Mouse (Mus musculus) MEL (cell line): ENCODE results near the gene A2ml1. TPM values are rescaled to one million over a fixed set of nuclear protein-coding genes. Genes with fewer than 3 reads are reported as not detected.

Source experiments
- DNase-seq: peaks from one replicate; pipeline ENCODE4 v3.0.0; 2011; ENCODE audit warnings: low read depth, low spot score
- H3K27ac ChIP-seq: 2 replicates; pipeline ENCODE4 v1.5.1; 2012; ENCODE audit warnings: low read depth, mild to moderate bottlenecking, control low read depth, low read length, moderate library complexity; ENCODE audit not compliant: control insufficient read depth
- H3K27me3 ChIP-seq, 2 experiments: fragments of 150-350 bp in 1 of 2; sonication (generic) in 1 of 2; 2 replicates each; pipeline ENCODE4 v1.6.1; 2012; ENCODE audit warnings: low read length in 2 of 2, mild to moderate bottlenecking in 2 of 2, improper control_type of control experiment in 1 of 2, moderate library complexity in 1 of 2; ENCODE audit not compliant: insufficient read depth in 2 of 2, control insufficient read depth in 1 of 2
- H3K36me3 ChIP-seq, 2 experiments: 2 replicates each; pipeline ENCODE4 v1.6.1; 2012 to 2014; ENCODE audit warnings: low read length in 2 of 2, improper control_type of control experiment in 1 of 2, inconsistent platforms in 1 of 2, mild to moderate bottlenecking in 1 of 2; ENCODE audit not compliant: insufficient read depth in 2 of 2, control insufficient read depth in 1 of 2
- H3K4me1 ChIP-seq, 2 experiments: fragments of 150-350 bp in 1 of 2; sonication (generic) in 1 of 2; 2 replicates each; pipeline ENCODE4 v1.6.1; 2012; ENCODE audit warnings: low read length in 2 of 2, improper control_type of control experiment in 1 of 2, mild to moderate bottlenecking in 1 of 2; ENCODE audit not compliant: insufficient read depth in 2 of 2, control insufficient read depth in 1 of 2
- H3K4me3 ChIP-seq, 2 experiments: fragments of 150-350 bp in 1 of 2; sonication (generic) in 1 of 2; 2 replicates each; pipeline ENCODE4 v1.5.1; 2012; ENCODE audit warnings: low read depth in 2 of 2, low read length in 2 of 2, mild to moderate bottlenecking in 2 of 2, moderate library complexity in 2 of 2, control low read depth in 1 of 2, improper control_type of control experiment in 1 of 2; ENCODE audit not compliant: control insufficient read depth in 1 of 2, insufficient read depth in 1 of 2
- H3K79me2 ChIP-seq: 2 replicates; pipeline ENCODE4 v1.6.1; 2012; ENCODE audit warnings: mild to moderate bottlenecking, low read length, moderate library complexity; ENCODE audit not compliant: control insufficient read depth, poor library complexity, insufficient read depth
- H3K9ac ChIP-seq: 2 replicates; pipeline ENCODE4 v1.6.1; 2012; ENCODE audit warnings: low read depth, mild to moderate bottlenecking, control low read depth, low read length, moderate library complexity; ENCODE audit not compliant: control insufficient read depth, poor library complexity, severe bottlenecking
- H3K9me3 ChIP-seq: fragments of 150-350 bp; sonication (generic); replicated peaks from 2 replicates; pipeline ENCODE4 v1.6.1; 2012; ENCODE audit warnings: mild to moderate bottlenecking, low read length, improper control_type of control experiment, moderate library complexity; ENCODE audit not compliant: insufficient read depth
- CHD1 ChIP-seq: IDR thresholded peaks from 2 replicates; pipeline ENCODE4 v1.6.1; 2012; ENCODE audit warnings: low read depth, mild to moderate bottlenecking, inconsistent platforms, low read length, improper control_type of control experiment
- CHD2 ChIP-seq: IDR thresholded peaks from 2 replicates; pipeline ENCODE4 v1.6.1; 2011; ENCODE audit warnings: low read length, improper control_type of control experiment
- CTCF ChIP-seq, 3 experiments: IDR thresholded peaks in 2 of 3; conservative IDR thresholded peaks in 1 of 3; 2 replicates each; pipeline ENCODE4 v1.5.1; 2011 to 2012; ENCODE audit warnings: low read length in 3 of 3, low read depth in 2 of 3, mild to moderate bottlenecking in 2 of 3, improper control_type of control experiment in 1 of 3, inconsistent platforms in 1 of 3, mixed read lengths in 1 of 3, moderate library complexity in 1 of 3; ENCODE audit not compliant: control insufficient read depth in 1 of 3, insufficient read depth in 1 of 3, poor library complexity in 1 of 3, severe bottlenecking in 1 of 3
- EP300 ChIP-seq, 2 experiments: IDR thresholded peaks; 2 replicates each; pipeline ENCODE4 v1.6.1; 2011; ENCODE audit warnings: improper control_type of control experiment in 2 of 2, low read length in 2 of 2, low read depth in 1 of 2, mild to moderate bottlenecking in 1 of 2
- GATA1 ChIP-seq: IDR thresholded peaks from 2 replicates; pipeline ENCODE4 v1.6.1; 2011; ENCODE audit warnings: low read depth, low read length, improper control_type of control experiment
- HCFC1 ChIP-seq: IDR thresholded peaks from 2 replicates; pipeline ENCODE4 v1.6.1; 2012; ENCODE audit warnings: low read depth, mild to moderate bottlenecking, inconsistent platforms, low read length, improper control_type of control experiment, moderate library complexity
- MAZ ChIP-seq: IDR thresholded peaks from 2 replicates; pipeline ENCODE4 v1.6.1; 2012; ENCODE audit warnings: low read depth, mild to moderate bottlenecking, inconsistent platforms, low read length, improper control_type of control experiment
- MEF2A ChIP-seq: IDR thresholded peaks from 2 replicates; pipeline ENCODE4 v1.6.1; 2014; ENCODE audit warnings: low read depth, mild to moderate bottlenecking, inconsistent platforms, low read length, improper control_type of control experiment; ENCODE audit not compliant: poor library complexity, insufficient replicate concordance, severe bottlenecking; ENCODE audit errors: extremely low read depth
- MXI1 ChIP-seq: IDR thresholded peaks from 2 replicates; pipeline ENCODE4 v1.6.1; 2011; ENCODE audit warnings: mild to moderate bottlenecking, low read depth, low read length, improper control_type of control experiment
- NRF1 ChIP-seq: IDR thresholded peaks from 2 replicates; pipeline ENCODE4 v1.6.1; 2014; ENCODE audit warnings: low read depth, mild to moderate bottlenecking, inconsistent platforms, low read length, improper control_type of control experiment, moderate library complexity; ENCODE audit not compliant: poor library complexity, insufficient read depth, severe bottlenecking
- POLR2A ChIP-seq, 2 experiments: IDR thresholded peaks; 2 replicates each; pipeline ENCODE4 v1.6.1; 2011 to 2012; ENCODE audit warnings: low read length in 2 of 2, mild to moderate bottlenecking in 2 of 2, control low read depth in 1 of 2, improper control_type of control experiment in 1 of 2, low read depth in 1 of 2, moderate library complexity in 1 of 2; ENCODE audit not compliant: control insufficient read depth in 1 of 2, insufficient read depth in 1 of 2, poor library complexity in 1 of 2
- RCOR1 ChIP-seq: IDR thresholded peaks from 2 replicates; pipeline ENCODE4 v1.6.1; 2012; ENCODE audit warnings: low read depth, mild to moderate bottlenecking, inconsistent platforms, low read length, improper control_type of control experiment
- SMC3 ChIP-seq: IDR thresholded peaks from 2 replicates; pipeline ENCODE4 v1.6.1; 2011; ENCODE audit warnings: low read depth, low read length, improper control_type of control experiment
- TBP ChIP-seq: IDR thresholded peaks from 2 replicates; pipeline ENCODE4 v1.8.0; 2011; ENCODE audit warnings: low read depth, low read length, improper control_type of control experiment
- USF1 ChIP-seq: IDR thresholded peaks from 2 replicates; pipeline ENCODE4 v1.6.1; 2014; ENCODE audit warnings: low read depth, mild to moderate bottlenecking, inconsistent platforms, low read length, improper control_type of control experiment, moderate library complexity
- ZC3H11A ChIP-seq: IDR thresholded peaks from 2 replicates; pipeline ENCODE4 v1.6.1; 2012; ENCODE audit warnings: low read depth, mild to moderate bottlenecking, inconsistent platforms, low read length, improper control_type of control experiment
- ZKSCAN1 ChIP-seq: IDR thresholded peaks from 2 replicates; pipeline ENCODE4 v1.6.1; 2012; ENCODE audit warnings: low read depth, mild to moderate bottlenecking, inconsistent platforms, low read length, improper control_type of control experiment, moderate library complexity
- ZNF384 ChIP-seq: IDR thresholded peaks from 2 replicates; pipeline ENCODE4 v1.6.1; 2012; ENCODE audit warnings: low read depth, mild to moderate bottlenecking, inconsistent platforms, low read length, improper control_type of control experiment
- polyA plus RNA-seq, 2 experiments: library from polyadenylated mRNA; stranded (reverse) in 1 of 2; unstranded in 1 of 2; fragments of >175 nt in 1 of 2; fragments of >200 nt in 1 of 2; gene quantifications; 2 replicates each; pipeline versions ENCODE4 v1.2.1 to v1.2.4; 2012; ENCODE audit warnings: low replicate concordance in 2 of 2, low read depth in 1 of 2; ENCODE audit not compliant: insufficient read length in 2 of 2, insufficient read depth in 1 of 2, missing spikeins in 1 of 2
- total RNA-seq: library from RNA; depleted of rRNA; stranded (reverse); fragments of 300-350 nt; gene quantifications from 2 replicates; pipeline ENCODE4 v1.2.3, GENCODE M21; 2012

Gene A2ml1
- total and polyA plus RNA-seq, 3 experiments, result 0.08 to 0.25 TPM; not detected in 1

GRCm38 (mm10) chr6:128545402-128545801, 36.0 kb downstream of the A2ml1 start:
- TF ChIP-seq MXI1 (no peak), CHD2 (no peak), RCOR1 (no peak), ZKSCAN1 (no peak), ZC3H11A (no peak), HCFC1 (no peak), USF1 (no peak), POLR2A (IDR thresholded peaks at IDR 0.05; ENCODE audit: control insufficient read depth in 1 of 2, insufficient read depth in 1 of 2, low read depth in 1 of 2, low read length in 2 of 2, poor library complexity in 1 of 2) (no peak), CTCF (IDR thresholded peaks at IDR 0.05 in 2 of 3, conservative IDR thresholded peaks at IDR 0.05 in 1 of 3; ENCODE audit: control insufficient read depth in 1 of 3, insufficient read depth in 1 of 3, low read depth in 2 of 3, low read length in 3 of 3, poor library complexity in 1 of 3, severe bottlenecking in 1 of 3) (no peak), EP300 (IDR thresholded peaks at IDR 0.05; ENCODE audit: low read depth in 1 of 2, low read length in 2 of 2) (no peak), ZNF384 (no peak), GATA1 (no peak), TBP (no peak), SMC3 (no peak), MAZ (no peak)
- Histone ChIP-seq H3K27me3 (no peaks in the 10 kb centered on the region), H3K9ac (no peak overlapping the region), H3K4me3 (no peak overlapping the region), H3K79me2 (no peaks in the 10 kb centered on the region), H3K9me3 (no peaks in the 10 kb centered on the region), H3K27ac (no peak overlapping the region), H3K36me3 (no peaks in the 10 kb centered on the region), H3K4me1 (no peaks in the 10 kb centered on the region)
- no peak for DNase-seq

GRCm38 (mm10) chr6:128543226-128543625, 38.2 kb downstream of the A2ml1 start:
- Histone ChIP-seq H3K4me3 (no peak overlapping the region), H3K9ac (no peak overlapping the region), H3K4me1 (no peaks in the 10 kb centered on the region), H3K9me3 (no peaks in the 10 kb centered on the region), H3K79me2 (no peaks in the 10 kb centered on the region), H3K36me3 (no peaks in the 10 kb centered on the region), H3K27me3 (no peaks in the 10 kb centered on the region), H3K27ac (no peak overlapping the region)
- DNase-seq, result no peak
- no peak for TF ChIP-seq CHD1

- H3K36me3 ChIP-seq, result no peaks in the 10 kb centered on the region
- no peak overlapping the region for H3K4me3 ChIP-seq
- H3K4me1 ChIP-seq, result no peaks in the 10 kb centered on the region
- no peaks in the 10 kb centered on the region for H3K79me2 ChIP-seq
- no peaks in the 10 kb centered on the region for H3K9me3 ChIP-seq
- H3K9ac ChIP-seq, result no peak overlapping the region
- H3K27ac ChIP-seq, result no peak overlapping the region
- TF ChIP-seq NRF1, result no peak
- no peak for TF ChIP-seq MEF2A
- TF ChIP-seq ZKSCAN1, result no peak
- no peaks in the 10 kb centered on the region for H3K27me3 ChIP-seq
- no peak for DNase-seq
Observed at GRCm38 (mm10) chr6:128535250-128535649, 46.2 kb downstream of the A2ml1 start.
